Mouse (Mus musculus) spleen, postnatal 14 days (tissue): ENCODE results near the gene Kcnd2.
"Not testable (repeated sequence)": the region's sequence is repeated elsewhere in the genome, so short reads cannot be mapped to it uniquely, and the experiment has no call there.

Experiments used
- DNase-seq, 2 experiments: peaks; one replicate each; pipeline ENCODE4 v3.0.0; 2021 to 2022; ENCODE audit warnings: low spot score in 2 of 2

Gene Kcnd2

GRCm38 (mm10) chr6:21215491-21216191 is at the start of gene Kcnd2:
Gene Kcnd2 (plus strand): TSS chr6:21215503.
- DNase-seq: no peak

GRCm38 (mm10) chr6:21166611-21167010 is 48.7 kb upstream of the Kcnd2 start:
- DNase-seq: no peak

DNA sequence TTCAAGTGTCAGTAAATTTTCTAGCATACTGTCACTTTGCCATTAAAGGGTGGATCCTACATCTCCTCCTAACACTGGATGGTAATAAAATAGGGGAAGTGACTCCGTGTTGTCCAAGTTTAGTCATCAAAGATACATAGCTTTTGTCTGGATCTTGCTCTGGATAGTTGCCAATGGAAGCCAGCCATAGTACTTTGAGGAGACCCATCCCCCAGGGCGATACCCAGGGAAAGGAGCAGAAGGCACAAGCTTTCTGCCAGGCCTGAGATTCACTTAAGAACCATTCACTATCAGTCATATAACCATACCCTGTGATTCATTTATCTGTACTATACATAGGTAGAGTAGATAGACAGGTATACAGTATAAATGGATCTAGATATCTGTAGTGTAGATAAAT is 20.0 kb upstream of the Kcnd2 start:
- no peak for DNase-seq

GRCm38 (mm10) chr6:21213865-21214672 is 1.2 kb upstream of the Kcnd2 start:
- no peak for DNase-seq

DNA sequence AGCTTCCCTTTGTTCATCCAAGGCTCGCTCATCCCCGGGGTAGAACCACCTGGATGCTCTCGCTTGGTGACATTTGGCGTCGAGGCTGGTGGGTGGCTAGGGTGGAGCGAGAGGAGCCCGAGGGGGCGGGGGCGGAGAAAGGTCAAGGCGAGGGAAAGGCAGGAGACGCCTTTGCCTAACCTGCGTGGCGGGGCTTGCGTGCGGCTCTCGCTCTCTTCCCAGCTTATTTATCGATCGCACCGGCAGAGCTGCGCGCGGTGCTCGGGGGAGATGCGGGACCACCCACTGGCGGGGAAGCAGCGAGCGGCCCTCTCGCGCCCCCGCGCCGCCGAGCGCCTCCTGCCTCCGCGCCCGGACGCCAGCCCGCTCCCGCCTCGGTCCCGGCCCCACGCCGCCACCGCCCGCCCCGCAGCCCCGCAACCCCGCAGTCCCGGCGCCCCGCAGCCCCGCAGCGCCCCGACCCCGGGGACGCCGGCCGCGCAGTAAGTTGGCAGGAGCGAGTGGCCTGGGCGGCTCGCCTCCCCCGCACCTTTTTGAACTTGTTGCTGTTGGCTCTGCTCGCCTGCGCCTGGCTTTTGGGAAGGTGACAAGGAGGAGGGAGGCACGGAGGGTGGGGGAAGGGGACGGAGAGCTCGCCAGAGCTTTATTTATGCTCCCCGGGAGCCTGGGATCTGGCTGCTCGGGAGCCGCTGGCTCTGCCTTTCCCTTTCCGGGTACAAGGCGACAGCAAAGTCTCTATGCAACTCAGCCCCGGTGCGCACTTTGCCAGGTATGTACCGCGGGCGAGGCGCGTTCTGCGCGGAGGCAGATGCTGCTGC is 421 bp upstream of the Kcnd2 start:
- DNase-seq: no peak

DNA sequence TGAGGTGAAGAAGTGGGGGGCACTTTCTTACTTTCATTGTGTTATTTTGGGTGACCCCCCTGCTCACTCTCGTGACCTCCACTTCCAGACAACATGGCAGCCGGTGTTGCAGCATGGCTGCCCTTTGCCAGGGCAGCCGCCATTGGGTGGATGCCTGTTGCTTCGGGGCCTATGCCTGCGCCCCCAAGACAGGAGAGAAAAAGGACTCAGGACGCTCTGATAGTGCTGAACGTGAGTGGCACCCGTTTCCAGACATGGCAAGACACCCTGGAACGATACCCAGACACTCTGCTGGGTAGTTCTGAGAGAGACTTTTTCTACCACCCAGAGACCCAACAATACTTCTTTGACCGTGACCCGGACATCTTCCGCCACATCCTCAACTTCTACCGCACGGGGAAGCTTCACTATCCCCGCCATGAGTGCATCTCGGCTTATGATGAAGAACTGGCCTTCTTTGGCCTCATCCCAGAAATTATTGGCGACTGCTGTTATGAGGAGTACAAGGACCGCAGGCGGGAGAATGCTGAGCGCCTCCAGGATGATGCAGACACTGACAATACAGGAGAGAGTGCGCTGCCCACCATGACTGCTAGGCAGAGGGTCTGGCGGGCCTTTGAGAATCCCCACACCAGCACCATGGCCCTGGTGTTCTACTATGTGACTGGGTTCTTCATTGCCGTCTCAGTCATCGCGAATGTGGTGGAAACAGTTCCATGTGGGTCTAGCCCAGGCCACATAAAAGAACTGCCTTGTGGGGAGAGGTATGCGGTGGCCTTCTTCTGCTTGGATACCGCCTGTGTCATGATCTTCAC is 1.1 kb downstream of the Kcnd2 start:
- DNase-seq: no peak

- no peak for DNase-seq
These were observed 1.9 kb downstream of the Kcnd2 start for GRCm38 (mm10) chr6:21217156-21217555.

DNA sequence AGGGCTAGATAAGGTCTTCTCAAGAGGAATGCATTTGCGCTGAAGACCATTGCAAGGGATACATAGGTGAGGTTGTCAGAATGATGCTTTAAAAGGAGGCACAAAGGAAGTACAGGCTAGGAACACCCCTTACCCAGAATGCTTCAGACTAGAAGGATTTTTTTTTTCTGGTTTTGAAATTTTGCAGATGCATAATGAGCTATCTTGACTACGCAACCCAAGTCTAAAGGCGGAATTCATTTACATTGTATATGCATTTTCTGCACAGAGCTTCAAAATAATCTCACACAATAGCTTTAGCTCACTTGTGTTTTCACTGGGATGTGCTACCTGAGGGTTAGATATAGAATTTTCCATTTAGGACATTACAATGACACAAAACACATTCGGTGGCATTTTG is 10.8 kb downstream of the Kcnd2 start:
- no peak for DNase-seq

GRCm38 (mm10) chr6:21259031-21259430 is 43.7 kb downstream of the Kcnd2 start:
- no peak for DNase-seq

GRCm38 (mm10) chr6:21267897-21268296 is 52.6 kb downstream of the Kcnd2 start:
- DNase-seq: no peak

DNA sequence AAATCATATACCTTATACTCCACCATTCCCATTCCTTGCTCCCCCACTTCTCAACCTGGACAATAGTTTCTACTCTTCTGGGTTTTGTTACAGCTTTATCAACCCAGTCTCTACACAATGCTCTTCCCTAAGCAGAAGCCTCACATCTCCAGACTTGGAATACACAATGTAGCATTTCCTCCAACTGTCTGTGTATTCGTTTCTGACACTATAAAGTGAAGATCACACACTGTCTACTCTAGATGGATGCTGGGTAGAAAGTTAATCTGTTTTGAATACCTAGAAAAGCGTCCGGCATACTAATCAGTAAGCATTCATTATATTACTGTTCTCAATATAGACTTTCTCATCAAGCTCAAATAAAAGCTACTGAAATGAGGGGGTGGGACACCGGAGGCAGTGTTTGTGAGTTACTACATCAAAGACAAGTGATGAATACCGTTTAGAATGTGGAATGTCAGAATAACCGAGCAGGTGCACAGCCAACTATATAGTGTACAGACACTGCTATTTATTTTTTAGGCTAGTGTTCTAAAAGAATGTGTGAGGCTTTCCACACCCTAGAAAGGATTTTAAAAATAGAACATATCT is 62.1 kb downstream of the Kcnd2 start:
- DNase-seq: no peak

DNA sequence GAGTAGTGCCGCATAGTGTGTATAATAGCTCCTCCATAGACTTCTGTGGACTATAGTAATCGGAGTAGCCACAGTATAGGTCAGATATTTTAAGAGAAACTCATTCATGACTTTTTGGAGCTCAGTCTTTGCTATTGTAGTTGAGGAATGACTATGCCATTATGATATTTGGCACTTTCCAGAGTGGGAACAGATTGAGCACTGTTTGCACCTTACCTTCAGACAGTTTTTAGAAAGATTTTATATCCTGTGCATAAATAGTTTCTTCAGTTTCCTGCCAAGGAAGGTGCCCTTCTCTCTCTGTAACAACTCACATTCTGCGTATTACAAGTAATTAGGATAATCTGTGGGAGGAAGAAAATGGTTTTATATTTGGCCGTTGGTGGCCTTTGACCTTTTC is 89.6 kb downstream of the Kcnd2 start:
- DNase-seq: no peak

DNA sequence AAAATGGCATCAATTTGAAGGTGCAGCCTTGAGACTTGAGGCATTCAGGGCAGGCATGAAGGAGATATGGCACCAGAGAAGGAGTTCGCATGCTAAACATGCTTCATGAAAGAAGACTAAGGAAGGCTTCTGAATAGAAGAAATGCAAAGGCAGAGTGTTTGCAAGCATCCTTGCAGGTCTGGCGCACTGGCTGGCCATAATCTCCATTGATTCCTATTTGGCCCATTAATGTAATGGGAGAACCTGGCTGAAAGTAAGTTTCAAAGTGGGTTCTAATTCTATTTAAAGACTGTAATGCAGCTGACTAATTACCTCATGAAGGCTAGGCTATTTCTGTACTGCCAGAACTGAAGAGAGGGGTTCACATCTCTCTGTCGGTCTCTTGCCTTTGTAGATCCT is 94.9 kb downstream of the Kcnd2 start:
- DNase-seq: no peak

GRCm38 (mm10) chr6:21321407-21321806 is 106.1 kb downstream of the Kcnd2 start:
- DNase-seq: no peak

DNA sequence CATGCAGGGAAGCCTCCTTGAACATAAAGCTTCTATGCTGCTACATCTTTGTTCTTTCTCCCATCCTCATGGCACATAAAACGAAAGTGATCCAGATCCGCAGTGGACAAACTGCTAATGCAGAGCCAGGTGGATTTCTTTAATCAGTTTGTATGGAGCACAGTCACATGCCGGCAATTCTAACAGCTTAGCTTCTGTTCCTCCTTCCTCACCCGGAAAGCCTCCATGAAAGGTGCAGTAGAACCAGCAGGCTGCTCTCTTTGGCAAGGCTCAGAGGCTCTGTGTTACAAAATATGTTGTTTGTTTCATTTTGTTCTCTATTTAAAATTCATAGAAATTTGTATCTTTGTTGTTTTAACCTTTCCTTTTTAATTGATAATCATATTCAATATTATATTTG is 106.9 kb downstream of the Kcnd2 start:
- no peak for DNase-seq

DNA sequence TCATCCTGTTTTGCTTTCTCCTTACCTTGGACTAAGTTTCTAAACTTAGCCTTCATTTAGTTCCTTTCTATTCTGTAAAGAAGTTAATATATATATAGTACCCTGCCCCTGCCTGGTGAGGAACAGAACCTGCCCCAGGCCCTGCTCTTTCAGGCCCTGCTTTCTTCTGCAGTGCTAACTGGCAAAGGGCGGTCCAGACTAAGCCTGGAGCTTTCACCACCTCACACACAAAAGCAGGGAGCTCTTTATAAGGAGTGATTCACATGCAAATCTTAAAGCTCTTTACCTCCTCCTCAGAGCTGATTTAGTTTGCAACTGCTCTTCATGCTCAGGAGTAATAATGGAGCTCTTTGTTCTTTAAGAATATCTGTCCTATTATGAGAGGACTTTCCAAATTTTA is 109.9 kb downstream of the Kcnd2 start:
- no peak for DNase-seq

- DNase-seq: no peak
These were observed 111.9 kb downstream of the Kcnd2 start for GRCm38 (mm10) chr6:21327081-21327737.

GRCm38 (mm10) chr6:21385298-21385697 is 170.0 kb downstream of the Kcnd2 start:
- not testable (repeated sequence) for DNase-seq

- DNase-seq: no peak
These were observed 176.5 kb downstream of the Kcnd2 start for GRCm38 (mm10) chr6:21391776-21392175.

GRCm38 (mm10) chr6:21413656-21414055 is 198.4 kb downstream of the Kcnd2 start:
- no peak for DNase-seq

DNA sequence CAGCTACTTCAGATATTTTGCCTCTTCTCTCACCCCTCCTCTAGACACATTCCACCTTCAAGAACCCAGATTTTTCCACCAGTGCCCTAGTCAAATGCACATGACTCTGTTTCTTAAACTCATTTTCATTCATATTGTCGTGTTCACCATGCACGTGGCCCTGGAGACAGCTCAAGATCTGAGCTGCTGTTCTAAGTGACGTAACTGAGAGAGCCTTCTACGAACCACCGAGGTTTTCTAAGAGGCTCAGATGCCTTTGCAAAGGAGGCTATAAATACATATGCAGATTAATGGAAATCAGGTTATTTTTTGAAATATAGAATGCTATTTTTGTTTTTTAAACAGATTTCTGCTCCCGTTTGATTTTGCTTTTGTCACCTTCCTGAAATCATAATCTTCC is 202.9 kb downstream of the Kcnd2 start:
- DNase-seq: no peak
